Mouse (Mus musculus) frontal cortex, postnatal 10 days (tissue): Measurements from ENCODE around the gene Usp2.
A peak's percentile ranks its signal among the peaks of the same experiment; 100 is the strongest.

Experiments used
- DNase-seq, 2 experiments: peaks; one replicate each; pipeline ENCODE4 v3.0.0; 2022; ENCODE audit warnings: low spot score in 2 of 2, mixed read lengths in 1 of 2

Gene Usp2

DNA sequence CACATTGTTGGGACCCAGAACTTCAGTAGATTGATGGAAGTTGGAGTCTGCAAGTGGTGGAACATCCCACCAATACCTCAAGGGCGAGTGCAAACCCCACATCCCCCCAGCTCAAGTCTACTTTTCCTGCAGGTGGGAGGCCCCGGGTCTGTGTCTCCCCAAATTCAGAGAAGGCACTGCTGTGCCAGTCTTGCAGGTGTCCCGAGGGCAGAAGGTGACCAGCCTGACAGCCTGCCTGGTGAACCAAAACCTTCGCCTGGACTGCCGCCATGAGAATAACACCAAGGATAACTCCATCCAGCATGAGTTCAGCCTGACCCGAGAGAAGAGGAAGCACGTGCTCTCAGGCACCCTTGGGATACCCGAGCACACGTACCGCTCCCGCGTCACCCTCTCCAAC, 20.4 kb upstream of the Usp2 start:
- no peak for DNase-seq

DNA sequence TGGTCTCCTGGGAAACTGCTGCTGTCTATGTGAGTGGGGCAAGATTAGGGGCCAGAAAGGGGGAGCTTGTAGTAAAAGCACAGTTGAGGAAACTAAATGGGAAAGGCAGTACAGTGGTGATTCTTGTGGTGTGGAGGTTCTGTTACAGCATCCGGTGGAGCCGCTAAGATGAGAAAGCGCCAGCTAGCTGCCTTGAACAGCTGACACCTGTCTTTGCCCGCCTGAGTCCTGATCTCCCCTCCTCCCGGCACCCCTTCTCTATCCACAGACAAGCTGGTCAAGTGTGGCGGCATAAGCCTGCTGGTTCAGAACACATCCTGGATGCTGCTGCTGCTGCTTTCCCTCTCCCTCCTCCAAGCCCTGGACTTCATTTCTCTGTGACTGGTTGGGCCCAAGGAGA, 19.8 kb upstream of the Usp2 start:
- no peak for DNase-seq

DNA sequence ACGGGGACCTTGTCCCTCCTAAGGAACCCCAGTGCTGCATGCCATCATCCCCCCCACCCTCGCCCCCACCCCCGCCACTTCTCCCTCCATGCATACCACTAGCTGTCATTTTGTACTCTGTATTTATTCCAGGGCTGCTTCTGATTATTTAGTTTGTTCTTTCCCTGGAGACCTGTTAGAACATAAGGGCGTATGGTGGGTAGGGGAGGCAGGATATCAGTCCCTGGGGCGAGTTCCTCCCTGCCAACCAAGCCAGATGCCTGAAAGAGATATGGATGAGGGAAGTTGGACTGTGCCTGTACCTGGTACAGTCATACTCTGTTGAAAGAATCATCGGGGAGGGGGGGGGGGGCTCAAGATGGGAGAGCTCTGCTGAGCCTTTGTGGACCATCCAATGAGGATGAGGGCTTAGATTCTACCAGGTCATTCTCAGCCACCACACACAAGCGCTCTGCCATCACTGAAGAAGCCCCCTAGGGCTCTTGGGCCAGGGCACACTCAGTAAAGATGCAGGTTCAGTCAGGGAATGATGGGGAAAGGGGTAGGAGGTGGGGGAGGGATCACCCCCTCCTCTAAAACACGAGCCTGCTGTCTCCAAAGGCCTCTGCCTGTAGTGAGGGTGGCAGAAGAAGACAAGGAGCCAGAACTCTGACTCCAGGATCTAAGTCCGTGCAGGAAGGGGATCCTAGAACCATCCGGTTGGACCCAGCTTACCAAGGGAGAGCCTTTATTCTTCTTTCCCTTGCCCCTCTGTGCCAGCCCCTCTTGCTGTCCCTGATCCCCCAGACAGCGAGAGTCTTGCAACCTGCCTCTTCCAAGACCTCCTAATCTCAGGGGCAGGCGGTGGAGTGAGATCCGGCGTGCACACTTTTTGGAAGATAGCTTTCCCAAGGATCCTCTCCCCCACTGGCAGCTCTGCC, 19.0 kb upstream of the Usp2 start:
- no peak for DNase-seq

GRCm38 (mm10) chr9:44048541-44049380, 18.1 kb upstream of the Usp2 start:
- no peak for DNase-seq

DNA sequence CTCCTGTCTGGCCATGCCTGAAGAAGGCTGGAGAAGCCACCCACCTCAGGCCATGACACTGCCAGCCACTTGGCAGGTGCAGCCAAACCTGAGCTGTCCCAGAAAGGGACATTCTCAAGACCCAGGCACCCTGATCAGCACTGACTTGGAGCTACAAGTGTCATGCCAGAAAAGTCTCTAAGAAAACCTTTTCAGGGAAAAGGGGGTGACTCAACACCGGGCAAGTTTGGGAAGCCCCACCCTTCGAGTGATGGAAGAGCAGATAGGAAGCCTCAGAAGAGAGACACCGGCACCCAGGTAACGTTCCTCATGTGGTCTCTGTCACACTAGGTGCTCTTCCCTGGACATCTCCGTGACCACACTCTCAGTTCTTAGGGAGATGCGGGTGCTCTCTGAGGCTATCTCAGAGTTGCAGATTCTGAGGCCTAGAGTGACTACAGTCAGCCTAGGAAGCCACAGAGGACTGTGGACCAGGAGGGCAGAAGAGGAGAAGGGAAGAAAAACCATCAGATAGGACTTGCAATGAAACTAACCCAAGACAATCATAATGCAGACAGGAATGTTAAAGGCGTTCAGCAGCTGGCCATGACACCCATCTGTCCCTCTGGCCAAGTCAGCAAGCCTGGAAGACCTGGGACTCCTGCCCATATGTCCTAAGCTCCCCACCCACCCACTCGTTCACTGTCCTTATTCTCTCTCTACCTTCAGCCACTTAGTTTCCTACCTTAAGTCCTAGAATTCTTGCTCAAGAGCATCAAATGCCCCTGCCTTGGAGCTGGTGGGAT, 17.2 kb upstream of the Usp2 start:
- DNase-seq, result no peak

DNA sequence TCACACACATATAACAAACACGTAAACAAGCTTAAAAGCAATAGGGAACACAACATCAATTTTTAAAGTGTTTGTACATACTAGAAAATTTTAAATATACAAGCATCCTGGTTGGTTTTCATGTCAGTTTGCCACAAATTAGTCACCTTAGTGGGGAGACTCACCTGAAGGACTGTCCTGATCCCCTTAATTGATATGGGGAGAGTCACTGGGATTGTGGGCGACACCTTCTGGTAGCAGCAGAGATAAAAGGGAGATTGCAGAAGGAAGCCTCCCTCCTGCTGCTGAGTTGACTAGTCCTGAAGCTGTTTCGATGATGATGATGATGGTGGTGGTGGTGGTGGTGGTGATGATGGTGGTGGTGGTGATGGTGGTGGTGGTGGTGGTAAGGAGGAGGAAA, 14.0 kb upstream of the Usp2 start:
- DNase-seq, result no peak

DNA sequence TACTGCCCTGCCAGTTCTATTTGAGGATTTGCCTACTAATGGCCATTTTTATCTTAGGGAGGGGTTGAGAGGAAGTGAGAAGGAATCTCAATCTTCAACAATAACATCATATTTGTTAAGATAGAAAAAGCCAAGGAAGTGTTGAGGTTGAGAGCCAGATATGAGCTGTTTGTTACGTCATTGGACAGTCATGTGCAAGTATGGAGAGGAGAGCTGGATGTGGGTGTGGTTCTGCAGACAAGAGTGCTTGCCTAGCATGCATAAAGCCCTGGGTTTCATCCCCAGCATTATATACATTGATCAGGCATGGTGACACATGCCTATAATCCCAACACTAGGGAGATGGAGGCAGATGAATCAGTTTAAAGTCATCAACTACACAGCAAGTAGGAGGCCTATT, 12.9 kb upstream of the Usp2 start:
- no peak for DNase-seq

- DNase-seq, result no peak
Observed at GRCm38 (mm10) chr9:44058606-44059005, 8.2 kb upstream of the Usp2 start.

- no peak for DNase-seq
Observed at GRCm38 (mm10) chr9:44065177-44065576, 1.6 kb upstream of the Usp2 start.

DNA sequence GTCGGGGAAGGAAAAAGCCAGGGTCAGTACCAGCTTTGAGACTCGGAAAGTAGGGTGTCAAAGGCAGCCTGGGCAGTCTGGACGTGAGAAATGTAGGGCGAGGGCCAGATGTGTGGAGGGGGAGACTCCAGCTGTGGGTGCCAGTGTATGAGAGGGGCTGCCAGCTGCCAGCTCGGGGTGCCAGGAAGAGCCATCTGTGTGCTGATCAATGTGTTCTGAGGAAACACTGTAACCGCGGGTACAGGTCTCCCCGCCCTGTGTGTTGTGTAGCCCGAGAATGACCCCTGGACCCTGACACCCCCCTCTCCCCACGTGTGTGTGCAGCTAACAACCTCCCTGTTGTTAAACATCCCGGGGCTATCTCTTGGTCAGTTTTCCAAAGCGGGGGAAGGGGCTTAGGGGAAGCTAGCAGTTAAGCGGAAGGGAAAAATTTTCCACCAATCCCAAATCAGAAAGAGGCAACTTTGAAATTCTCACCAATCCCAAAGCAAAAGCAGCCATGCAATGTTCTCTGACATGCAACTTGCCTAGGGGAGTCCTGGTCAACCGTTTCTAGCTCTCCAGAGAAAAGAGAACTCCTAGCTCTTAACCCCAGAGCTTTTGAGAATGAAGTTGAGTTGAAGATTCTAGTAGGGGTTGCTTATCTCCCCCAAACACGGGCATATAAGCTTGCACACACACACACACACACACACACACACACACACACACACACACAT, 579 bp downstream of the Usp2 start:
- no peak for DNase-seq

GRCm38 (mm10) chr9:44067960-44068330, 1.1 kb downstream of the Usp2 start:
- no peak for DNase-seq

GRCm38 (mm10) chr9:44069252-44069651, 2.4 kb downstream of the Usp2 start:
- DNase-seq, result no peak

GRCm38 (mm10) chr9:44070113-44070843, 3.5 kb downstream of the Usp2 start:
- DNase-seq, result peak in 1 of 2 experiments; percentile 5

- peak in 1 of 2 experiments; percentile 5 for DNase-seq
Observed at GRCm38 (mm10) chr9:44070844-44071231, 4.0 kb downstream of the Usp2 start.

GRCm38 (mm10) chr9:44071914-44072598, 5.2 kb downstream of the Usp2 start:
- peak in 1 of 2 experiments; percentile 44 for DNase-seq

DNA sequence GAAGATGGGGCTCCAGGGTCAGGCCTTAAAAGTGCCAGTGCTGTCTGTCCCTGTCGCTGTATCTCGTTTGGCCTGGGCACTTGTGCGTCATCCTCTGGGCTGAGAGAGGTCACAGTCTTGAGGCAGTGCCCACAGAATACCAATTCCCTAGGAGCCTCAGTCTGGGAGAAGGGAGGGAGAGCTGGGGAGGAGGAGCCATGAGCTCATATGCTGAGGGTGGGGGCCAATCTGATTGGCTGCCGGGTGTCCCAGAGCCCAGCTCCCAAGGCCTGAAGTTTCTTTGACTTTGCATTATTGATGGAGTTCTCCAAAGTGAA, 5.7 kb downstream of the Usp2 start:
- peak in 1 of 2 experiments; percentile 29 for DNase-seq

- no peak for DNase-seq
Observed at GRCm38 (mm10) chr9:44073115-44073514, 6.3 kb downstream of the Usp2 start.

DNA sequence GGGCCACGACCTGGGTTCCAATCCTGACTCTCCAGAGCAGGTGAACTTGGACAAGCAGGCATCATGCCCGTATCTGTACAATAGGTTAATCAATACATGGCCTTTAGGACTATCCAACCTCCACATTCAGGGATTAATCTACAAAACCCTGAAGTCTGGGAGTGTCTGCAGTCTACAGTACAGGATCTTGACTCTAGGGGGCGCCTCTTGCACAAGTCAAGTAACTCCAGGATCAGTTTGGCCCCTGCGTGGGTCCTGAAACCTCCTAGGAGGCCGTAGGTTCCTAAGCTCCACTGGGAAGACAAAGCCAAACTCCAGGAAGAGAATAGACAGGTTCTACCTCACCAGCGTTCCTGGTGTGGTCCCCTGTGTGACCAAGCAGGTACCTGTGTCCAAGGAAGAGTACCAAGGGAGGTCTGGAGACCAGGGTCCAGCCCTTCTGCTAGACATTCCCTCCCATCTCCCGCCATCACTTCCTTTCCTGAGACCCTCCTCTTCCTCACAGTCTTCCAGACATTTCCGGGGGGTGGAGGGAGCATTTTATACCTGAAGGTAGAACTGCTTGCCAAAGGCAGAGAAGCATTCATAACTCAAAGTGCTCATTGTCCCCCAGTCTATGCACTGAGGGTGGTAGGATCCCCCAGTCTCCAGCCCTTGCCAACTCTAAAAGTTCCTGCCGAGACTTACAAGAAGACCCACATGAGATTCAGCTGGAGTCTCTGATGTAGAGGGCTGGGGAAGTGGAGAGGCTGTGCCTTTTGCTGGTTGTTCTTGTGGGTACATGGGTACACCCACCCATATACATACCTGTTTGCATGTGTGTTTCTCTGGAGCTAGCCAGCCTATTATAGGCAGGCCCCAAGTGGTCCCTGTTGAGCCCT, 7.8 kb downstream of the Usp2 start:
- no peak for DNase-seq
